Mouse (Mus musculus) spleen, postnatal 36 days (tissue): ENCODE measurements around the gene Npcd.
A peak's percentile ranks its signal among the peaks of the same experiment; 100 is the strongest.
"Not testable (repeated sequence)": the region's sequence is repeated elsewhere in the genome, so short reads cannot be mapped to it uniquely, and the experiment has no call there.

Source experiments
- DNase-seq, 2 experiments: peaks; one replicate each; pipeline ENCODE4 v3.0.0; 2022; ENCODE audit warnings: low spot score in 2 of 2, mixed read lengths in 1 of 2

The Npcd gene

GRCm38 (mm10) chr15:79830388-79830787 lies 3.6 kb downstream of the Npcd start:
- peak; percentile 46 to 70 for DNase-seq

GRCm38 (mm10) chr15:79829431-79829830 lies 4.6 kb downstream of the Npcd start:
- DNase-seq: no peak

- no peak for DNase-seq
Observed at GRCm38 (mm10) chr15:79828366-79829035, 5.5 kb downstream of the Npcd start.

- DNase-seq: no peak
Observed at GRCm38 (mm10) chr15:79827778-79828210, 6.2 kb downstream of the Npcd start.

- DNase-seq: no peak
Observed at GRCm38 (mm10) chr15:79827061-79827777, 6.8 kb downstream of the Npcd start.

- no peak for DNase-seq
Observed at GRCm38 (mm10) chr15:79826221-79826935, 7.7 kb downstream of the Npcd start.

- DNase-seq: no peak
Observed at GRCm38 (mm10) chr15:79825146-79825825, 8.8 kb downstream of the Npcd start.

GRCm38 (mm10) chr15:79823588-79824280 lies 10.3 kb downstream of the Npcd start:
- peak in 1 of 2 experiments; percentile 34 for DNase-seq

- DNase-seq: peak; percentile 26 to 57
Observed at GRCm38 (mm10) chr15:79822265-79823199, 11.5 kb downstream of the Npcd start.

- no peak for DNase-seq
Observed at GRCm38 (mm10) chr15:79818325-79818724, 15.7 kb downstream of the Npcd start.

- DNase-seq: no peak
Observed at GRCm38 (mm10) chr15:79813666-79814258, 20.3 kb downstream of the Npcd start.

- not testable (repeated sequence) for DNase-seq
Observed at GRCm38 (mm10) chr15:79812840-79813239, 21.2 kb downstream of the Npcd start.

GRCm38 (mm10) chr15:79810997-79811396 lies 23.0 kb downstream of the Npcd start:
- DNase-seq: no peak

GRCm38 (mm10) chr15:79810061-79810460 lies 24.0 kb downstream of the Npcd start:
- DNase-seq: no peak

GRCm38 (mm10) chr15:79808658-79809057 lies 25.4 kb downstream of the Npcd start:
- DNase-seq: no peak

- peak; percentile 12 to 17 for DNase-seq
Observed at GRCm38 (mm10) chr15:79808114-79808513, 25.9 kb downstream of the Npcd start.

- no peak for DNase-seq
Observed at GRCm38 (mm10) chr15:79807050-79807449, 27.0 kb downstream of the Npcd start.

GRCm38 (mm10) chr15:79805246-79805645 lies 28.8 kb downstream of the Npcd start:
- DNase-seq: no peak

GRCm38 (mm10) chr15:79804352-79805071 lies 29.5 kb downstream of the Npcd start, which contains the start of gene Nptxr:
Gene Nptxr, minus strand, starts transcription at chr15:79804766.
- DNase-seq: no peak
